Mouse (Mus musculus) skeletal muscle tissue, adult 2 months (tissue): ENCODE data around the gene Prkg1.
"Not testable (repeated sequence)": the region's sequence is repeated elsewhere in the genome, so short reads cannot be mapped to it uniquely, and the experiment has no call there.

Experiments used
- DNase-seq: peaks from one replicate; pipeline ENCODE4 v3.0.0-alpha.2; 2012; ENCODE audit warnings: low read depth, low spot score

Prkg1 gene

DNA sequence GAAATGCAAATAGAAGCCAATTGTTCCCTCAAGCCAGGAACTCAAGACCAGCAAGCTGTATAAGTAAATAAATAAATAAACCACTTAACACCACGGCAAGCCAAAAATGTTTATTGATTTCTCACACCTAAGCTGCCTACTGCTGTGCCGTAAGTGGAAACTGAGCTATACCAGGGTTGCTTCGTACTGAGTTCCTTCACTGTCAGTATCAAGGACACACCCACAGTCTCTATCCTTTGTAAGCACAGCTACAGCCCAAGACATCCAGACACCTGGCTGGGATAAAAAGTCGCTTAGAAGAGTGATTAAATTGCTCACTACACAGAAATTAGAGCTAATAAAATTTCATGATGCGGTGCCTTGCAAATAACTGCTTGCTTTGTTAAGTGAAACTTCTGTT is 434.9 kb downstream of the Prkg1 start:
- no peak for DNase-seq

DNA sequence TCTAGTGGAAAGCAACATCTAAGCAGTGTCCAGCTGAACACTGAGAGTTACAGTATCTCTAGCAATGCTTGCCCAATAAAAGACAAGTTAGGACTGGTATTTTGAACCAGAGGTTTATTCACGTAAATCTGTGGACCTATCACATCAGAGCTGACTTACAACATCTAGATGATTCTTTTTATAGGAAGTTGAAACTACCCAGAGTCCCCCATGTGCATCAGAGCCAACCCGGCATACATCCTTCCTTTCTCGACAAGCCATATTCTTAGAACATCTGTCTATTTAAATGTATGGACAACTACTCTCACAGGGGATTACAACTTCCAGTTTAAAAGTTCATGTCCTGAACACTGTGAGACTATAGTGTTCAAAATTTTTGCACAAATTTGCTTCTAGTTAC is 460.1 kb downstream of the Prkg1 start:
- no peak for DNase-seq

DNA sequence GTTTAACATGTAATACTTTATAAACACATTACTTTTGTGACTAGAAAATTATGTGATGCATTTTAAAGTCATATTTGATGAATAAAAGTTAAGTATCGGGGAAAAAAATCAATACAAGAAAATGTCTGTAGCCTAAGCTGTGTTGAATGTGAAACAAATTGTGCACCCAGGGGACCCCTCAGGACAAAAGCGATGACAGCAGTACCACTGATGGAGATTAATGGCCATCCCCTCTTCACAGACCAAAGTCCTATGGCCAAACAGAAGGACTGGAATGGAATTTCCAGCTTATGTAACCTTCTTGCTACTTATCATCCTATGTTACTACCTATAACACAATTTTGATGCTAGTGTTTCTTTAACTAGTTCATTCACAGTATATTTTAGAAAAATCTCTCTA is 473.6 kb downstream of the Prkg1 start:
- no peak for DNase-seq

GRCm38 (mm10) chr19:31284581-31284980 is 480.3 kb downstream of the Prkg1 start:
- DNase-seq: no peak

DNA sequence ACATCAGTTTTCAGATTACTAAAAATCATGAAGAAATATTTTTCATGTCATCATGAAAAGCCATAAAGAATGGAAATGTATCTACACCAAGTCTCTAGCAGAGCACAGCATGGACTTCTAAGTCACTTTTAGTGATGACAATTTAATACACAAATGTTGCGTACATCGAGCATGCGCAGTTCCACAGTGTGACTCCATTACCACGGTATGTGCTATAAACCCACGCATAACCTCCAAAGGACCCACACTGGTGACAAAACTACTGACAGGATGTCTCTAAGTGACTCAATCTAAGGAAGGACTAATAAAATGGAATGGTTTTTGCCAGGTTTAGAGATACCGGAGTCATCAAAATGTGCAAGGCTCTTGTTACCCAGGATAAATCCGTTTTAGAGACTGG is 480.7 kb downstream of the Prkg1 start:
- DNase-seq: no peak

DNA sequence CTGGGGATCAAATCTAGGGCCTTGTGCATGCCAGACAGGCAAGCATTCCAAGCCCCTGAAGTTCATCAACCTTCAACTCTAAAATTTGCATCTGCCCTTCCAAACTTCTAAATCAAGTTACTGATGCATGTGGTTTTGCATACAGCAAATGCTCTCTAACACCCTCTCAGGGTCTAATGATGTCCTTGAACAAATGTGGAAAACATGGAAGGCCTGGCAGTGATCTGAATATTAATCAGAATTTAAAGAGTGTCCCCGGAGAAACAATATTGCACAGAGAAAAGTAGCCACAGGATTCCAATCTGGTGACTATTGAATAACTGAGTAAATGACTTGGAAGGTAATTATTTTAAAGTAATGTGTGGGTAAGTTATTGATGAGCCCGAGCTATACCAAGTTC is 481.2 kb downstream of the Prkg1 start:
- no peak for DNase-seq

- DNase-seq: peak; percentile 8
Observed at GRCm38 (mm10) chr19:31279797-31280486, 484.9 kb downstream of the Prkg1 start.

- no peak for DNase-seq
Observed at GRCm38 (mm10) chr19:31262438-31262837, 502.4 kb downstream of the Prkg1 start.

GRCm38 (mm10) chr19:31260494-31260893 is 504.3 kb downstream of the Prkg1 start:
- DNase-seq: no peak

DNA sequence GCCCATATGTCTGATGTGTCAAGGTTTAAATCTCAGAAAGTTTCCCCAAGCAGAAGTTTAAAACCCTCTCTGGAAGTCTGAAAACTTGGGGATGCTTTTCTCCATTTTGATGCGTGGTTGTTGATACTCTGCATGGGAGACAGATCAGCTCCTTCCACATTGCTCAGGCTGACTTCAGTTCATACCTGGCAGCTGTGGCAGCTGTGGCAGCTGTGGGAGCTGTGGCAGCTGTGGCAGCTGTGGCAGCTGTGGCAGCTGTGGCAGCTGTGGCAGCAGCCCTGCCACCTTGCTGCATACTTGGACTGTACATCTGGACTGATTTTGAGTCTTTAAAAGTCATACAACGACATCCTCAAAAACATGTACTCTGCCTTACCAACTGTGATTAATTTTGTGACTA is 509.1 kb downstream of the Prkg1 start:
- no peak for DNase-seq

GRCm38 (mm10) chr19:31232410-31232809 is 532.4 kb downstream of the Prkg1 start:
- DNase-seq: no peak

GRCm38 (mm10) chr19:31228385-31228784 is 536.4 kb downstream of the Prkg1 start:
- no peak for DNase-seq

GRCm38 (mm10) chr19:31223457-31223856 is 541.4 kb downstream of the Prkg1 start:
- no peak for DNase-seq

GRCm38 (mm10) chr19:31219261-31219660 is 545.6 kb downstream of the Prkg1 start:
- DNase-seq: not testable (repeated sequence)

- DNase-seq: no peak
Observed at GRCm38 (mm10) chr19:31210850-31211249, 554.0 kb downstream of the Prkg1 start.

GRCm38 (mm10) chr19:31210449-31210848 is 554.4 kb downstream of the Prkg1 start:
- no peak for DNase-seq

GRCm38 (mm10) chr19:31199583-31199982 is 565.2 kb downstream of the Prkg1 start:
- DNase-seq: no peak

- DNase-seq: no peak
Observed at GRCm38 (mm10) chr19:31198461-31198860, 566.4 kb downstream of the Prkg1 start.

- no peak for DNase-seq
Observed at GRCm38 (mm10) chr19:31197076-31197475, 567.8 kb downstream of the Prkg1 start.

- DNase-seq: no peak
Observed at GRCm38 (mm10) chr19:31188559-31189218, 576.1 kb downstream of the Prkg1 start.

GRCm38 (mm10) chr19:31180757-31181156 is 584.1 kb downstream of the Prkg1 start:
- DNase-seq: no peak

- no peak for DNase-seq
Observed at GRCm38 (mm10) chr19:31177279-31177922, 587.4 kb downstream of the Prkg1 start.

DNA sequence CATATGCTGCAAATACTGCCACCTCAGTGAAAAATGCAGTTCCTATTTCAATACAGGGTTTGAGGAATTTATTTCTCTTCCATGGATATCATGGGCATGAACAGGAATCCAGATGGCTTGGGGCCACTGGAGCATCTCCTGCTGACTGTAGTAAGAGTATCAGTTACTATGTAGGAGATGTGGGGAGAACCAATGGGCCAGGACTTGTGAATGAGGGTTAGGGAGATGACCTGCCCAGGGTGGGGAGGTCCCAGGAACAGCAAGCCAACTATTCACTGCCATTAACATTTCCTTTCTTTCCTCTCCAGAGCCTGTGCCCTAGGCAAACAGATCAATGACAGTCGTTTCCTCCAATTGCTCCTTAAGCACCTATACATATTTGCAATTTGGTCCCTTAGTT is 593.8 kb downstream of the Prkg1 start:
- no peak for DNase-seq
